Mouse (Mus musculus) lung, postnatal 10 days (tissue): ENCODE results near the gene Trpm2.
A peak's percentile ranks its signal among the peaks of the same experiment; 100 is the strongest.

ENCODE experiments used
- DNase-seq: peaks from one replicate; pipeline ENCODE4 v3.0.0; 2021

Trpm2 gene

GRCm38 (mm10) chr10:77900903-77901818 lies 69.2 kb downstream of the Trpm2 start:
- DNase-seq: no peak

GRCm38 (mm10) chr10:77900126-77900525 lies 70.2 kb downstream of the Trpm2 start:
- no peak for DNase-seq

- DNase-seq: no peak
Observed at GRCm38 (mm10) chr10:77895562-77895961, 74.8 kb downstream of the Trpm2 start.

GRCm38 (mm10) chr10:77890987-77891565 lies 79.3 kb downstream of the Trpm2 start:
- no peak for DNase-seq

GRCm38 (mm10) chr10:77886007-77886747 lies 84.2 kb downstream of the Trpm2 start:
- no peak for DNase-seq

- no peak for DNase-seq
Observed at GRCm38 (mm10) chr10:77882553-77882952, 87.8 kb downstream of the Trpm2 start.

GRCm38 (mm10) chr10:77880305-77880704 lies 90.1 kb downstream of the Trpm2 start:
- DNase-seq: no peak

- peak; percentile 49 for DNase-seq
Observed at GRCm38 (mm10) chr10:77878985-77879384, 91.4 kb downstream of the Trpm2 start.

- DNase-seq: peak; percentile 23
Observed at GRCm38 (mm10) chr10:77869651-77870050, 100.7 kb downstream of the Trpm2 start.

GRCm38 (mm10) chr10:77867546-77867945 lies 102.8 kb downstream of the Trpm2 start:
- no peak for DNase-seq

GRCm38 (mm10) chr10:77864762-77865143 lies 105.6 kb downstream of the Trpm2 start:
- DNase-seq: no peak

- DNase-seq: peak; percentile 64
Observed at GRCm38 (mm10) chr10:77864067-77864761, 106.1 kb downstream of the Trpm2 start.

GRCm38 (mm10) chr10:77861675-77862074 lies 108.7 kb downstream of the Trpm2 start, which contains the start of gene Gm3285:
TSS of gene Gm3285 (plus strand) at chr10:77861975.
- DNase-seq: no peak
